Mouse (Mus musculus) embryonic facial prominence, embryonic 13.5 days (tissue): Measurements from ENCODE around the gene Zc3h4. TPM values are rescaled to one million over a fixed set of nuclear protein-coding genes. Genes with fewer than 3 reads are reported as not detected.

ENCODE experiments used
- ATAC-seq: fragments of 200-750 bp; cut with Nextera tagmentation; 2 replicates; pipeline ENCODE4 v1.8.0; 2017; ENCODE audit warnings: low read depth; ENCODE audit not compliant: insufficient number of reproducible peaks, insufficient read depth, low FRiP score, low TSS enrichment
- H3K27ac ChIP-seq: fragments of 300-500 bp; sonication (generic); 2 replicates; pipeline ENCODE4 v1.5.1; 2015; ENCODE audit warnings: moderate library complexity, mild to moderate bottlenecking, inconsistent platforms
- H3K27me3 ChIP-seq: fragments of 300-500 bp; sonication (generic); 2 replicates; pipeline ENCODE4 v1.6.1; 2015; ENCODE audit warnings: mild to moderate bottlenecking, inconsistent platforms
- H3K36me3 ChIP-seq: fragments of 300-500 bp; sonication (generic); 2 replicates; pipeline ENCODE4 v1.6.1; 2015; ENCODE audit warnings: mild to moderate bottlenecking, inconsistent platforms
- H3K4me1 ChIP-seq: fragments of 300-500 bp; sonication (generic); 2 replicates; pipeline ENCODE4 v1.6.1; 2015; ENCODE audit warnings: inconsistent platforms
- H3K4me2 ChIP-seq: fragments of 300-500 bp; sonication (generic); 2 replicates; pipeline ENCODE4 v1.6.1; 2015; ENCODE audit warnings: moderate library complexity, mild to moderate bottlenecking, inconsistent platforms
- H3K4me3 ChIP-seq: fragments of 300-500 bp; sonication (generic); 2 replicates; pipeline ENCODE4 v1.5.1; 2015; ENCODE audit warnings: mild to moderate bottlenecking, inconsistent platforms
- H3K9ac ChIP-seq: fragments of 300-500 bp; sonication (generic); 2 replicates; pipeline ENCODE4 v1.6.1; 2015; ENCODE audit warnings: mild to moderate bottlenecking, inconsistent platforms
- H3K9me3 ChIP-seq: fragments of 300-500 bp; sonication (generic); 2 replicates; pipeline ENCODE4 v1.6.1; 2016; ENCODE audit warnings: inconsistent platforms
- WGBS: fragments of 180-500 bp; shearing (Covaris S2); methylation state at CpG from one replicate; pipeline ENCODE4 v1.1.7; 2015; ENCODE audit warnings: mixed read lengths; 5-methylcytosine and 5-hydroxymethylcytosine counted together
- polyA plus RNA-seq: library from polyadenylated mRNA; unstranded; fragments of >200 nt; fragmentation: Nextera tagmentation; extraction: Ambion mirVana; gene quantifications from 2 replicates; pipeline ENCODE4 v1.2.1, GENCODE M21; 2015

The Zc3h4 gene
- polyA plus RNA-seq, 1 experiment from 2014 or later, result 20.2 TPM

- peak; percentile 92 for ATAC-seq
These were observed 51.9 kb downstream of the Zc3h4 start, which contains the start of gene Tmem160 for GRCm38 (mm10) chr7:16452587-16453073. Tmem160 (plus strand) TSS chr7:16452779.

GRCm38 (mm10) chr7:16453118-16453711 lies 52.5 kb downstream of the Zc3h4 start:
- 0 out of 2 replicates have a peak, but pooled peaks have one; percentile 48 for ATAC-seq
- Histone ChIP-seq H3K27ac (peak overlapping the region; percentile 51), H3K27me3 (no peaks in the 10 kb centered on the region), H3K9me3 (no peaks in the 10 kb centered on the region), H3K9ac (peak overlapping the region; percentile 77), H3K4me2 (peak overlapping the region; percentile 93), H3K36me3 (peaks cover 23% of the 10 kb centered on the region), H3K4me1 (peaks cover 10% of the 10 kb centered on the region), H3K4me3 (peak overlapping the region; percentile 76)
- under 1% methylated on average over 23 of the region's 23 CpGs for WGBS

More at GRCm38 (mm10) chr7:16452587-16453073, 51.9 kb downstream of the Zc3h4 start, which contains the start of gene Tmem160:
- Histone ChIP-seq H3K4me2 (peak within 1 kb of the TSS; percentile 93), H3K27me3 (no peaks in the 10 kb centered on the region), H3K4me3 (peak within 1 kb of the TSS; percentile 76), H3K4me1 (peaks cover 10% of the 10 kb centered on the region), H3K9ac (peak within 1 kb of the TSS; percentile 77), H3K9me3 (no peaks in the 10 kb centered on the region), H3K27ac (peak within 1 kb of the TSS; percentile 51), H3K36me3 (peaks cover 23% of the 10 kb centered on the region)
- WGBS, result under 1% methylated on average over 24 of the region's 30 CpGs

- ATAC-seq, result no peak
These were observed 54.3 kb downstream of the Zc3h4 start for GRCm38 (mm10) chr7:16455016-16455415.

GRCm38 (mm10) chr7:16456289-16456688 lies 55.6 kb downstream of the Zc3h4 start:
- H3K4me1 ChIP-seq, result peaks cover 10% of the 10 kb centered on the region
- WGBS, result 81% methylated on average over 5 of the region's 5 CpGs

More at GRCm38 (mm10) chr7:16455016-16455415, 54.3 kb downstream of the Zc3h4 start:
- WGBS, result 94% methylated on average over 14 of the region's 14 CpGs
- Histone ChIP-seq H3K4me2 (no peak overlapping the region), H3K9ac (no peak overlapping the region), H3K36me3 (peaks cover 26% of the 10 kb centered on the region), H3K4me1 (peaks cover 10% of the 10 kb centered on the region), H3K9me3 (peaks cover 6% of the 10 kb centered on the region), H3K4me3 (no peak overlapping the region), H3K27me3 (no peaks in the 10 kb centered on the region), H3K27ac (no peak overlapping the region)

GRCm38 (mm10) chr7:16460566-16460965 lies 59.9 kb downstream of the Zc3h4 start:
- H3K9me3 ChIP-seq, result peaks cover 6% of the 10 kb centered on the region
- no peak overlapping the region for H3K4me3 ChIP-seq
- H3K9ac ChIP-seq, result no peak overlapping the region
- 0 out of 2 replicates have a peak, but pooled peaks cover 9% of the 10 kb centered on the region for H3K27me3 ChIP-seq
- H3K4me2 ChIP-seq, result no peak overlapping the region
- H3K36me3 ChIP-seq, result peaks cover 20% of the 10 kb centered on the region
- H3K4me1 ChIP-seq, result no peaks in the 10 kb centered on the region; the same call in 1 of the 2 replicates
- no peak for ATAC-seq
- H3K27ac ChIP-seq, result no peak overlapping the region
- 68% methylated on average over 13 of the region's 13 CpGs for WGBS

More at GRCm38 (mm10) chr7:16456289-16456688, 55.6 kb downstream of the Zc3h4 start:
- Histone ChIP-seq H3K9ac (no peak overlapping the region), H3K36me3 (peaks cover 26% of the 10 kb centered on the region), H3K9me3 (peaks cover 6% of the 10 kb centered on the region), H3K27me3 (0 out of 2 replicates have a peak, but pooled peaks cover 5% of the 10 kb centered on the region), H3K4me2 (no peak overlapping the region), H3K4me3 (no peak overlapping the region), H3K27ac (no peak overlapping the region)
- ATAC-seq, result no peak

- ATAC-seq, result no peak
- peaks cover 6% of the 10 kb centered on the region for H3K9me3 ChIP-seq
- H3K4me1 ChIP-seq, result no peaks in the 10 kb centered on the region; the same call in 1 of the 2 replicates
- no peak overlapping the region for H3K4me2 ChIP-seq
- 62% methylated on average over 6 of the region's 6 CpGs for WGBS
- no peak overlapping the region for H3K9ac ChIP-seq
- 0 out of 2 replicates have a peak, but pooled peaks cover 9% of the 10 kb centered on the region for H3K27me3 ChIP-seq
- H3K4me3 ChIP-seq, result no peak overlapping the region
- no peak overlapping the region for H3K27ac ChIP-seq
- peaks cover 14% of the 10 kb centered on the region for H3K36me3 ChIP-seq
These were observed 60.4 kb downstream of the Zc3h4 start for GRCm38 (mm10) chr7:16461151-16461550.

GRCm38 (mm10) chr7:16461705-16462104 lies 61.0 kb downstream of the Zc3h4 start:
- Histone ChIP-seq H3K4me1 (no peaks in the 10 kb centered on the region; the same call in 1 of the 2 replicates), H3K4me3 (no peak overlapping the region), H3K9ac (no peak overlapping the region), H3K27me3 (0 out of 2 replicates have a peak, but pooled peaks cover 9% of the 10 kb centered on the region), H3K36me3 (peaks cover 9% of the 10 kb centered on the region), H3K9me3 (peaks cover 6% of the 10 kb centered on the region), H3K4me2 (no peak overlapping the region), H3K27ac (no peak overlapping the region)
- no peak for ATAC-seq
- 79% methylated on average over 6 of the region's 6 CpGs for WGBS

- no peak overlapping the region for H3K4me3 ChIP-seq
- H3K4me2 ChIP-seq, result no peak overlapping the region
- H3K4me1 ChIP-seq, result no peaks in the 10 kb centered on the region; the same call in 1 of the 2 replicates
- H3K27ac ChIP-seq, result no peak overlapping the region
- peaks cover 6% of the 10 kb centered on the region for H3K9me3 ChIP-seq
- H3K27me3 ChIP-seq, result peaks cover 13% of the 10 kb centered on the region; the same call in 1 of the 2 replicates
- no peak overlapping the region for H3K9ac ChIP-seq
- 0 out of 2 replicates have a peak, but pooled peaks cover 3% of the 10 kb centered on the region for H3K36me3 ChIP-seq
- ATAC-seq, result no peak
- 2% methylated on average over 14 of the region's 14 CpGs for WGBS
These were observed 62.5 kb downstream of the Zc3h4 start for GRCm38 (mm10) chr7:16463214-16463613.

GRCm38 (mm10) chr7:16465160-16465559 lies 64.5 kb downstream of the Zc3h4 start:
- Histone ChIP-seq H3K9me3 (no peaks in the 10 kb centered on the region), H3K4me2 (no peak overlapping the region), H3K4me3 (no peak overlapping the region), H3K4me1 (no peaks in the 10 kb centered on the region; the same call in 1 of the 2 replicates), H3K27me3 (peaks cover 33% of the 10 kb centered on the region), H3K36me3 (no peaks in the 10 kb centered on the region), H3K9ac (no peak overlapping the region), H3K27ac (no peak overlapping the region)
- ATAC-seq, result no peak
- WGBS, result 6% methylated on average over 8 of the region's 8 CpGs

- H3K9ac ChIP-seq, result no peak overlapping the region
- H3K4me3 ChIP-seq, result no peak overlapping the region
- ATAC-seq, result no peak
- no peaks in the 10 kb centered on the region; the same call in 1 of the 2 replicates for H3K4me1 ChIP-seq
- H3K4me2 ChIP-seq, result no peak overlapping the region
- no peaks in the 10 kb centered on the region for H3K36me3 ChIP-seq
- H3K27ac ChIP-seq, result no peak overlapping the region
- no peaks in the 10 kb centered on the region for H3K9me3 ChIP-seq
- H3K27me3 ChIP-seq, result peaks cover 36% of the 10 kb centered on the region
- 87% methylated on average over 5 of the region's 5 CpGs for WGBS
These were observed 64.9 kb downstream of the Zc3h4 start for GRCm38 (mm10) chr7:16465568-16465967.

- Histone ChIP-seq H3K4me3 (no peak overlapping the region), H3K4me2 (no peak overlapping the region), H3K9me3 (no peaks in the 10 kb centered on the region), H3K27me3 (peaks cover 41% of the 10 kb centered on the region), H3K36me3 (no peaks in the 10 kb centered on the region), H3K27ac (no peak overlapping the region), H3K4me1 (no peaks in the 10 kb centered on the region; the same call in 1 of the 2 replicates), H3K9ac (no peak overlapping the region)
- WGBS, result 68% methylated on average over 4 of the region's 4 CpGs
- no peak for ATAC-seq
These were observed 65.9 kb downstream of the Zc3h4 start for GRCm38 (mm10) chr7:16466565-16466964.

- H3K9ac ChIP-seq, result no peak overlapping the region
- H3K4me3 ChIP-seq, result no peak overlapping the region
- no peaks in the 10 kb centered on the region for H3K36me3 ChIP-seq
- H3K27me3 ChIP-seq, result peaks cover 56% of the 10 kb centered on the region
- 9% methylated on average over 5 of the region's 5 CpGs for WGBS
- no peaks in the 10 kb centered on the region for H3K9me3 ChIP-seq
- H3K4me1 ChIP-seq, result no peaks in the 10 kb centered on the region; the same call in 1 of the 2 replicates
- ATAC-seq, result no peak
- H3K4me2 ChIP-seq, result no peak overlapping the region
- no peak overlapping the region for H3K27ac ChIP-seq
These were observed 67.4 kb downstream of the Zc3h4 start for GRCm38 (mm10) chr7:16468115-16468514.
